Mouse (Mus musculus): ENCODE data around the gene Btnl9. TPM values are rescaled to one million over a fixed set of nuclear protein-coding genes. Genes with fewer than 3 reads are reported as not detected.
A peak's percentile ranks its signal among the peaks of the same experiment; 100 is the strongest.
"Not testable (repeated sequence)": the region's sequence is repeated elsewhere in the genome, so short reads cannot be mapped to it uniquely, and the experiment has no call there.

Btnl9 gene
- total RNA-seq (2021): under 1 TPM; 0.11 to 0.59 TPM

- intact Hi-C loops (cut with DNase I): loop anchor here (5.0 kb wide), 1 partner anchor 85 kb away; no protein-coding TSS in a partner anchor
- DNase-seq (ENCODE audit: extremely low spot score in 1 of 2, low spot score in 2 of 2): no peak
Observed at GRCm38 (mm10) chr11:49186955-49187488, at the start of gene Btnl9. Btnl9 (minus strand) TSS chr11:49187159.

GRCm38 (mm10) chr11:49235459-49236207 is 48.7 kb upstream of the Btnl9 start:
- intact Hi-C loops (cut with DNase I): no loop called here
- no peak for DNase-seq (ENCODE audit: extremely low spot score in 1 of 2, low spot score in 2 of 2)

- no peak for DNase-seq (ENCODE audit: extremely low spot score in 1 of 2, low spot score in 2 of 2)
Observed at GRCm38 (mm10) chr11:49232781-49233180, 45.8 kb upstream of the Btnl9 start.

DNA sequence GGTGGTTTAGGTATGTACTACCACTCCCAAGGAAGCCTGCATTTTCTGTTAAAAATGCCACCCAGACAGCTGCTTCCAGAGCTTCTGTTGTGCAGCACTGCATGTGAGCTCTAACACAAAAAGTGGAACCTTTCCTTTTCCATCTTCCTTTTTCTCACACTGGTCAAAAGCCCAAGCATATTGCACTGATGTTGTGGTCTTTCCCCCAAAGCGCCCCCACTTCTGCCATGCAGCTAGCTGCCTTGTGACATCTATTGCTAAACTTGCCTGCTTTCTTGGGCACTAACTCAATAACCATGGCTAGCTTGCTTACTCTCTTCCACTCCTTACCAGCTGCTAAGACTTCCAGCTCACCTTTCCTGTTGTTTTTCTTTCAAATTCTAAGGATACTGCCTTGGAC is 37.5 kb upstream of the Btnl9 start:
- no peak for DNase-seq (ENCODE audit: extremely low spot score in 1 of 2, low spot score in 2 of 2)
- intact Hi-C loops (cut with DNase I): no loop called here

More at GRCm38 (mm10) chr11:49232781-49233180, 45.8 kb upstream of the Btnl9 start:
- intact Hi-C loops (cut with DNase I): no loop called here

DNA sequence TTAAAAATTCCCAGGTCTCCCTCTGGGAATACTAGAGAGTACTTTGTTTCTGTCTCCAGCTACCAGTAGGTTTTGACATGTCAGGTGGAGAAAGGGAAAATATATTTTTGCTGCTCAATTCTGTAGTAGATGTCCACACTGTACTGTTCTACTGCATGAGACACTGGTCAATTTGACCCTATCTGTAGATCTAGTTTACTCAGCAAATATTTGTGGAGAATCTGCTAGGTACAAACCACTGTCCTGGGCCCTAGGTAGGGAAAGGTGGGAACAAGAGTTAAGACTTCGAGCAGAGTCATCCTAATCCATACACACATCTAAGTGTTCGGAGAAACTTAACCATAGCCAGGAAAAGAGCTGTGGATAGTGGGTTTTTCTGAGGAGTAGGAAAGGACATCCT is 32.3 kb upstream of the Btnl9 start:
- intact Hi-C loops (cut with DNase I): no loop called here
- no peak for DNase-seq (ENCODE audit: extremely low spot score in 1 of 2, low spot score in 2 of 2)

- no peak for DNase-seq (ENCODE audit: extremely low spot score in 1 of 2, low spot score in 2 of 2)
- intact Hi-C loops (cut with DNase I): no loop called here
Observed at GRCm38 (mm10) chr11:49213505-49213904, 26.5 kb upstream of the Btnl9 start.

DNA sequence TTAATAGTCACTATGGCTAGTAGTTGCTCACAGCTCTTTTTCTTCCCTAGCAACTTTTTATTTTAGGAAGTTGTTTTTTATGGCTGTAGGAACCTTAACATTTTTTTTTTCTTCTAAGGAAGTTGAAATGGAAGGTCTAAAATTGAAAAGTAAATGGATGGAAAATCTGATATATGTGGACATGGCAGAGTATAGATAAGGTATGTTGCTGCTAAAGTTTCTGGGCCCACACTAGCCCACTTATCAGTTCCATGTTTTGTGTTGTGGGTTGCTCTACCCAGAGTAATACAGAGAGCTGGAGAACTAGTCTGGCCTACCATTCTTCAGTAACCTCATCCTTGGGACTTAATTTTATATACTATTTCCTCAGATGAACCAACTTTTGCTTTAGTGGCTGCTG is 25.6 kb upstream of the Btnl9 start:
- no peak for DNase-seq (ENCODE audit: extremely low spot score in 1 of 2, low spot score in 2 of 2)

GRCm38 (mm10) chr11:49207495-49207894 is 20.5 kb upstream of the Btnl9 start:
- intact Hi-C loops (cut with DNase I): no loop called here

More for the DNA sequence above, 25.6 kb upstream of the Btnl9 start:
- intact Hi-C loops (cut with DNase I): no loop called here

DNA sequence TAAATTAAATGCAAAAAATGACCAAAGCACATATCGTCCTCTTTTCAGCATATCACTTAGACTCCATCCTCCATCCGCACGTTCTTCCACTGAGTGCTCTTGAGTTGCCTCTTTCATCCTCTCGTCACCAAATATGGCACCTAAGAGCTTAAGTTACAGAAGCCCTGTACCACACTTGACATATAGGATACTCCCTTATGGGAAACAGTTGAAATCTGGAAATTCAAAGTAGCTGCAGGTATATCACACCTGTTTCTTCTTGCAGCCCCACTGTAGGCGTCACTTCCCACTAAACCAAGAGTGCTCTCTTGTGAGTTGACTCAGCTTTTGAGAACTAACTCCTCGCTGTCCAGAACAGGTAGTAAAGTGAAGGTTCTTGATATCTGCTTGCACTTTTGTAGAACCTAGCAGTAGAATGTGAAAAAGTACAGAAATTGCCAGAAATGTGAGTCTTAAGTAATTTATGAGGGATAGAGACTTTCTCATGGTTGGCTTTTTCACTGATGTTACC is 18.2 kb upstream of the Btnl9 start:
- intact Hi-C loops (cut with DNase I): no loop called here
- DNase-seq (ENCODE audit: extremely low spot score in 1 of 2, low spot score in 2 of 2): no peak

More at GRCm38 (mm10) chr11:49207495-49207894, 20.5 kb upstream of the Btnl9 start:
- DNase-seq (ENCODE audit: extremely low spot score in 1 of 2, low spot score in 2 of 2): no peak

DNA sequence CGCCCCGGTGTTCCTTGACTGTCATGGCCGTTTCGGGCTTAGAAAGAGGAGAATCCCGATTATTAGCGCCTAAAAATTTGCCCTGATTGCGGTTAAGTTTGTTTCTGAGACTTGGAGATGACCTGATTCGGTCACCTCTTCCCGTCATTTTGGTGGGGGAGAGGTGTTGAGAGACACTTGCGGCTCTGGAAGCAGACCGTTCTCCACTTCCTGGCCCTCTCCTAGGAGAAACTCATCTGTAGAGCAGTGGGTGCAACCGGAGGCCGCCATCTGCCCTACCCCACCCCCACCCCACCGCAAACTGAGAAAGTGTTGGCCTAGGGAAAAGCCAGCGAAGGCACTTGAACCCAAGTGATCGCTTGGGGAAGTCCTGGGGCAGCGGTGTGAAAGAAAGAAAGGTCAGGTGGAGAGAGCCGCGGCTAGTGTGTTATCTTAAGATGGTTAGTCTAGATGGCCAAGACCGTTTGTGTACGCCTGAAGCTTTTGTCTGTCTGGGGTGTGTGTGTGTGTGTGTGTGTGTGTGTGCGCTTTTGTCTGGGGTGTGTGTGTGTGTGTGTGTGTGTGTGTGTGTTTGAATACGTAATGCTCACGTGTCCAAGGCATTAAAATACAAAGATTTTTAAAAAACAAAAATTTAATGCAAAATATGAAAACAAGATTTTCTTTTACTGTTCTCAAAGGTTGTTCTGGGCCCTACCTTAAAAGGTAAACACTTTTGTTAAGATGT is 17.0 kb upstream of the Btnl9 start:
- peak in 1 of 2 experiments; percentile 39 for DNase-seq (ENCODE audit: extremely low spot score in 1 of 2, low spot score in 2 of 2)
- intact Hi-C loops (cut with DNase I): loop anchor here (5.0 kb wide), 1 partner anchor 48 kb away; no protein-coding TSS in a partner anchor

DNA sequence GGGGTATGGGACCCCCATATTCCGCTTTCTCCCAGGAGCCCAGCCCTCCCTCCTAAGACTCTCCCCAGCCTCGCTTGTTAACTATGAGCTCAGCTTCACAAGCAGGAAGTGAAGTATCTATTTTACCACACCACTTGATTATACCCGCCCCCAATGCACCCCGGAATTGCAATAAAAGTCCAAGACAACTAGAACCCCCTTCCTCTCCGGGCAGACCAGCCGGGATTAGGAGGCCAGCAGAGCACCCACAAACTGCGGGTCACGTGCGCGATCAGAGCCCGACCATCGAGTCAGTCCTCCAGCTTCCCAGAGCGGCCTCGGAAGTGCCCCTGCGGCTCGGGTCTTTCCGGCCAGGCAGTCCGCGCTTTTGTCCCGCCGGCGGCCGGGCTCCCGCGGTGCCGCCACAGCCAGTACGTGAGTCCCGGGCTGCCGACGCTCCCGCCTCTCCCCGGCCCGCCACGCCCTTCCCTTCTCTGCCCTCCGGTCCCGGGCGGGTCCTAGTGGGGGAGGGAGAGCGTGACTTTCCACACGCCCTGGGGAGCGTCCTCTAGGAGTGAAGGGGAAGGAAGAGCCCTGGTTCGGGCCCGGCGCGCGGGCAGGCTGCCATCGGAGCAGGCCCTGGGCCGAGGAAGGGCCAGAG is 16.3 kb upstream of the Btnl9 start, which contains the start of gene Zfp62:
Gene Zfp62 (plus strand): TSS at position 164 of the 640 bp plus-strand sequence.
- peak; percentile 85 to 95 for DNase-seq (ENCODE audit: extremely low spot score in 1 of 2, low spot score in 2 of 2)
- intact Hi-C loops (cut with DNase I): loop anchor here (5.0 kb wide), 1 partner anchor 49 kb away; no protein-coding TSS in a partner anchor

DNA sequence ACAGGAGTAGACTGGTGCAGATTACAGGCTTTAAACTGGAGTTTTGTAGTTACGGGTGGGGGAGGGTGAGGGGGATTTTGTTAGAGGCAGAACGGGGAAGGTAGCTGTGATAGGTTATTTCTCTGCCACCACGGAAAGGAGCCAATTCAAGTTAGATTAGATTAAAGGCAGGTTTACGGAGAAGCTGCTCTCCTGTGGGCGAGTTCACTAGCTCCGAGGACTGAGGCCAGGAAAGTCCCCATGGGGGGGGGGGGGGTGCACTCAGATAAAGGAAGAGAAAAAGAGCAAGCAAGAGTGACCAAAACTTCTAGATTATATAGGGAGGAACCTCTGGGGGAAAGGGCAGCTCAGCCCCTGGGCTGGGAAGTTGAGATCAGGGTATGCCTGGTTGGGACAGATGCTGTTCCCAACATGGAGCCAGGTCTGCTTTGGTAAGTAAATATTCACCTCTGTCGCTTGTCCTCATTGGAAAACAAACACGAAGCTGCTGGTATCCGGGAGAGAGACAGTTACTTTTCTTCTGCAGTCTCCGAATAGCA is 15.6 kb upstream of the Btnl9 start:
- DNase-seq (ENCODE audit: extremely low spot score in 1 of 2, low spot score in 2 of 2): no peak
- intact Hi-C loops (cut with DNase I): loop anchor here (5.0 kb wide), 1 partner anchor 50 kb away; no protein-coding TSS in a partner anchor

GRCm38 (mm10) chr11:49202071-49202470 is 15.1 kb upstream of the Btnl9 start:
- intact Hi-C loops (cut with DNase I): loop anchor here (5.0 kb wide), 1 partner anchor 50 kb away; no protein-coding TSS in a partner anchor
- DNase-seq (ENCODE audit: extremely low spot score in 1 of 2, low spot score in 2 of 2): no peak

DNA sequence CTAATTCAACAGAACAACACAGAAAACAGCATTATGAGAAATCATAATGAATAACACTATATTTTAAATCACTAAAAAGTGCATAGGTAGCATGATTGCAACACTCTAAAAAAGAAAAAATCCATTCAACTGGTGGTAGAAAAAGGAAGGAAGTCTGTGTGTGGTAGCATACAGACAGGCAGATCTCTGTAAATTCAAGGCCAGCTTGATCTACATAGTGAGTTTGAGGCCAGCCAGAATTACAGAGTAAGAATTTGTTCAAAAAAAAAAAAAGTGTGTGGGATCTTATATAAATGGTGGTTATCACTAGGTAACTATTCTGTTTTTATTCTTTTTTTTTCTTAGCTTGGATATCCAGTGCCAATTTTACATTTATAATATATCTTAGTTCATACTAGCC is 14.2 kb upstream of the Btnl9 start:
- intact Hi-C loops (cut with DNase I): loop anchor here (5.0 kb wide), 1 partner anchor 51 kb away; no protein-coding TSS in a partner anchor
- no peak for DNase-seq (ENCODE audit: extremely low spot score in 1 of 2, low spot score in 2 of 2)

DNA sequence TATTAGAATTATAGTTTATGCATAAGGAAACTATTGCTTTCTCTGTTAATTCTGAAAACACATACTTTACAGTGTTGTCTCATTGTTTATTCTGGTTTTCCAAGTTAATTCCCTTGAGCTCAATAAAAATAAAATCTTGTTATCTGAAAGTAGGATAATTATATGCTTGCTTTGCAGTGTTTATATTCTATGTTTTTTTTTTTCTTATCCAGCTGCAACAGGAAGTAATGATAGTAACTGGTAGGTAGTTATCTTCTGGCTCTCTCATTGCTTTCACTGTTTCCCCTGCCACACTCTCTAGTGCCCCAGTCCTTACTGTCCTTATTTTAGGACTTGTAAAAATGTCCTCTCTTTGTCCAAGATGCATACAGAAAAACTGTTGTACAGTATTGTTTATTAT is 13.7 kb upstream of the Btnl9 start:
- intact Hi-C loops (cut with DNase I): loop anchor here (5.0 kb wide), 1 partner anchor 52 kb away; no protein-coding TSS in a partner anchor
- no peak for DNase-seq (ENCODE audit: extremely low spot score in 1 of 2, low spot score in 2 of 2)

GRCm38 (mm10) chr11:49195819-49196322 is 8.9 kb upstream of the Btnl9 start:
- intact Hi-C loops (cut with DNase I): loop anchor here (5.0 kb wide), 1 partner anchor 71 kb away; no protein-coding TSS in a partner anchor
- DNase-seq (ENCODE audit: extremely low spot score in 1 of 2, low spot score in 2 of 2): no peak

DNA sequence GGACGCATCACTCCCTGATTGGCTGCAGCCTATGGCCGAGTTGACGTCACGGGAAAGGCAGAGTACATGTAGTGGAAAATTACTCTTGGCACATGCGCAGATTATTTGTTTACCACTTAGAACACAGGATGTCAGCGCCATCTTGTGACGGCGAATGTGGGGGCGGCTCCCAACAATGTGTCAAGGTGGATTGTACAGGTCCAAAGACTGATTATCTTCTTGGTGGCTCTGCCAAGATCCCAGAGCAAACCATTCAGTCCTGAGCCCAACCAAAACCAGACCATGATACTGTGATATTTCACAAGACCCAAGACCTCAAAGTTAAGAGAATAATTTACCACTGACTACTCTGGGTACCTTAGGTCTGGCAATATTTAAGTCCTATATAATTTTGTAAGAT is 7.8 kb upstream of the Btnl9 start:
- intact Hi-C loops (cut with DNase I): loop anchor here (5.0 kb wide), 1 partner anchor 73 kb away; no protein-coding TSS in a partner anchor
- not testable (repeated sequence) for DNase-seq (ENCODE audit: extremely low spot score in 1 of 2, low spot score in 2 of 2)

DNA sequence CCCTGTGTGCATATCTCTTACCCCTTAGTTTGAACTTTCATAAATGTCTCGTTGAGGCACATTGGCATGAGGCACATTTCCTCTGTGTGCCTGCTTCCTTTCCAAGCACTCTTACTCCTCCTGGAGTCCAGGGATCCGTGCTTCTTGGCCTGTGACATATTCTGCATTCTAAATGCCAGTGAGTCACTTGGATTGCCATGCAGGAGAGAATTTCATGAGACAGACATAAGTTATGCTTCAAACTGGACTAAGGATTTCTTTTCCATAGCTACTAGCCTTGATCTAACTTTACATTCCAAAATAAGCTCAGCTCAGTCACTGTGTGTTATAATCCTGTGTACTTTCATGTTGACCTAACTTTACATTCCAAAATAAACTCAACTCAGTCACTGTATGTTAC is 4.1 kb upstream of the Btnl9 start:
- intact Hi-C loops (cut with DNase I): no loop called here
- DNase-seq (ENCODE audit: extremely low spot score in 1 of 2, low spot score in 2 of 2): no peak
